Mouse (Mus musculus) cerebellum, adult 2 months (tissue): ENCODE results near the gene Ikbip.

Experiments
- CTCF ChIP-seq: fragments of 200-500 bp; IDR thresholded peaks from 2 replicates; pipeline ENCODE4 v1.5.1; 2011; ENCODE audit warnings: low read depth, mild to moderate bottlenecking, control low read depth, low read length, moderate library complexity, borderline replicate concordance; ENCODE audit not compliant: insufficient read depth
- POLR2A ChIP-seq: fragments of 200-500 bp; IDR thresholded peaks from 2 replicates; pipeline ENCODE4 v1.6.1; 2011; ENCODE audit warnings: low read length, control low read depth, borderline replicate concordance; ENCODE audit not compliant: insufficient read depth

DNA sequence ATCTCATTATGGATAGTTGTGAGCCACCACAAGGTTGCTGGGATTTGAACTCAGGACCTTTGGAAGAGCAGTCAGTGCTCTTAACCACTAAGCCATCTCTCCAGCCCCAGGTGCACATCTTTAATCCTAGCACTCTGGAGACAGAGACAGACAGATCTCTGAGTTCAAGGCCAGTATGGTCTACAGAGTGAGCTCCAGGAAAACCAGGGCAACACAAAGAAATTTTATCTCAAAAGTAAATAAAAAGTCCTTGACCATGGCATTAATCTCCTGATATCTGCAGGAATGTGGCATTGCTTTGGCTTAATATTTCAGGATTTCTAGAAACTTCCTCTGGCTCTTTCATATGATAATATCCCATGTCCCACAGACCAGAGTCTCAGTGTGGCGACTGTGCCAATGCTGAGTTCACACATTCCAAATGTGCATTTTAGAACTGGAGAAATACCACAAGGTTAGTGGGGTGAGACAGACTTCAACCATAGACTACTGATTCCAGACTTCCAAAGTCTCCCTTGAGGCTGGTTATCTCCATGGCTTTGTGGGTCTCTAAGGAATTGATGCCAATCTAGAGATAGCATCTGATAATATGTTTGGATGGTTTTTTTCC, 45.9 kb downstream of the Ikbip start:
- TF ChIP-seq CTCF = no peak
- no peak for TF ChIP-seq POLR2A
